Mouse (Mus musculus) intestine, embryonic 16.5 days (tissue): ENCODE results near the gene Adam12. TPM values are rescaled to one million over a fixed set of nuclear protein-coding genes. Genes with fewer than 3 reads are reported as not detected.

Source experiments
- ATAC-seq: fragments of 200-750 bp; cut with Nextera tagmentation; 2 replicates; pipeline ENCODE4 v1.8.0; 2017; ENCODE audit warnings: moderate TSS enrichment, moderate library complexity
- H3K27ac ChIP-seq: fragments of 300-500 bp; sonication (generic); 2 replicates; pipeline ENCODE4 v1.5.1; 2014; ENCODE audit warnings: mild to moderate bottlenecking, low read length
- H3K27me3 ChIP-seq: fragments of 300-500 bp; sonication (generic); replicated peaks from 2 replicates; pipeline ENCODE4 v1.6.1; 2014; ENCODE audit warnings: low read length, control low read depth, mixed read lengths; ENCODE audit not compliant: control insufficient read depth, insufficient read depth
- H3K36me3 ChIP-seq: fragments of 300-500 bp; sonication (generic); 2 replicates; pipeline ENCODE4 v1.6.1; 2014; ENCODE audit warnings: low read length, control low read depth; ENCODE audit not compliant: control insufficient read depth, insufficient read depth
- H3K4me1 ChIP-seq: fragments of 300-500 bp; sonication (generic); 2 replicates; pipeline ENCODE4 v1.6.1; 2014; ENCODE audit warnings: low read length, control low read depth, mixed read lengths; ENCODE audit not compliant: control insufficient read depth, insufficient read depth
- H3K4me2 ChIP-seq: fragments of 300-500 bp; sonication (generic); 2 replicates; pipeline ENCODE4 v1.6.1; 2014; ENCODE audit warnings: low read depth, low read length, control low read depth
- H3K4me3 ChIP-seq: fragments of 300-500 bp; sonication (generic); 2 replicates; pipeline ENCODE4 v1.5.1; 2014; ENCODE audit warnings: mild to moderate bottlenecking, low read length
- H3K9ac ChIP-seq: fragments of 300-500 bp; sonication (generic); 2 replicates; pipeline ENCODE4 v1.6.1; 2014; ENCODE audit warnings: low read depth, low read length
- H3K9me3 ChIP-seq: fragments of 300-500 bp; sonication (generic); 2 replicates; pipeline ENCODE4 v1.6.1; 2016; ENCODE audit warnings: low read length, control low read depth; ENCODE audit not compliant: control insufficient read depth
- WGBS: fragments of 180-500 bp; shearing (Covaris S2); extraction: QIAGEN DNeasy Blood & Tissue Kit; methylation state at CpG from one replicate; pipeline ENCODE4 v1.1.7; 2014; 5-methylcytosine and 5-hydroxymethylcytosine counted together
- polyA plus RNA-seq: library from polyadenylated mRNA; unstranded; fragments of >200 nt; fragmentation: Nextera tagmentation; extraction: Ambion mirVana; gene quantifications from 2 replicates; pipeline ENCODE4 v1.2.1, GENCODE M21; 2015

The Adam12 gene
- polyA plus RNA-seq, 1 experiment from 2014 or later, result 3.0 TPM

DNA sequence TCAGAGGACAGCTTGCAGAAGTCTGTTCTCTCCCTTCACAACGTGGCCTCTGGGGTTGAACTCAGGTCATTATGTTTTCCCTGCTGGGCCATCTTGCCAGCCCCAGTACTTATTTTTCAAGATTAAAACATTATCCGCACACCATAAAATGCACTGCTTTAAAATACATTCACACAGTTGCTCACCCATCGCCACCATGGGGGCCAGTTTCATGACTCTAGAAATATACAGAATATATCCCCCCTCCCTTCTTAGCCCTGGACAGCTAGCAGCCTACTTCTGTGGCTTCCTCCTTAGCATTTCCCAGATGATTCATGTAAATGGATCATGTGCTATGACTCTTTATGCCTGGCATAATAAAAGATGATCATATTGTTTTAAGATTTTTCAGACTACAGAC is 355.8 kb downstream of the Adam12 start:
- no peak for ATAC-seq
- no peak overlapping the region for H3K9ac ChIP-seq
- H3K4me2 ChIP-seq, result no peak overlapping the region
- H3K27me3 ChIP-seq, result no peaks in the 10 kb centered on the region
- H3K4me3 ChIP-seq, result no peak overlapping the region
- 73% methylated on average over 3 of the region's 3 CpGs for whole genome bisulfite sequencing
- no peak overlapping the region for H3K27ac ChIP-seq
- no peaks in the 10 kb centered on the region for H3K36me3 ChIP-seq
- no peaks in the 10 kb centered on the region for H3K9me3 ChIP-seq
- no peaks in the 10 kb centered on the region for H3K4me1 ChIP-seq

DNA sequence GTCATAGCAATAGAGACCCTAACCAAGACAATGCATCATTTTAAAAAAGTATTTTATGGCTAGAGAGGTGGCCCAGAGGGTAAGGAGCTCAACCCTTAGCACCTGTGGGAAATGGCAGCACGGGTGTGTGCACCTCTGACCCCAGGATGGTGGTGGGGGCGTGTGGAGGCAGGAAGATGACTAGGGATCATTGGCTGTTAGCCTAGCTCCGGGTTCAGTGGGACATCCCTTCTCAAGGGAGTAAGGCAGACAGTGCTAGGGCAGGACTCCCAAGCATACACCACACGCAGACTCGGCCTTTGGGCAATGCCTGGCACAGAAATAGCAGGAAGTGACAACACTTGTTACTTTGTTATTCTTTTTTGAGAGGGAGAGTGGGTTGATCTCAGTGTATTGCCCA is 359.2 kb downstream of the Adam12 start:
- no peak overlapping the region for H3K4me3 ChIP-seq
- H3K27ac ChIP-seq, result no peak overlapping the region
- 83% methylated on average over 5 of the region's 5 CpGs for WGBS
- H3K27me3 ChIP-seq, result no peaks in the 10 kb centered on the region
- H3K9ac ChIP-seq, result no peak overlapping the region
- no peaks in the 10 kb centered on the region for H3K36me3 ChIP-seq
- no peaks in the 10 kb centered on the region for H3K4me1 ChIP-seq
- H3K4me2 ChIP-seq, result no peak overlapping the region
- no peaks in the 10 kb centered on the region for H3K9me3 ChIP-seq
- ATAC-seq, result no peak

DNA sequence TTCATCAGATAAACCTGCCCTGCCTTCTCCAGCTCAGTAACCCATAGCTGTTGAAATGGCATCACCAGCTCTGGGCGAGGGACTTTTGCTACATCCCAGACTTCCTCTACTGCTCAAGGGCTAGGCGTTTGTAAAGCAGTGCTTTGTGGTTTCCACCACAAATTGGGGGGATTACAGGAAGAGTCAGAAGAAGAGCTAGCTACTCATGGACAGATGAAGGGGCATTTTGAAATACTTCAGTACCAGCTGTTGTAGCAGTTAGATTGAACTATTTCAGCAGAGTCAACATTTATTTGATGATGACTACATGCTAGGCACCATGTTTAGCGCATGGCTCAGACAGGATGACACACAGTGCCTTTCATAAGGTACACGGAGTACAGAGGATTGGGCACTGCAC is 361.7 kb downstream of the Adam12 start:
- Histone ChIP-seq H3K27me3 (no peaks in the 10 kb centered on the region), H3K36me3 (no peaks in the 10 kb centered on the region), H3K4me3 (no peak overlapping the region), H3K27ac (no peak overlapping the region), H3K9me3 (no peaks in the 10 kb centered on the region), H3K4me1 (no peaks in the 10 kb centered on the region), H3K4me2 (no peak overlapping the region), H3K9ac (no peak overlapping the region)
- WGBS, result 85% methylated on average over 4 of the region's 4 CpGs
- no peak for ATAC-seq

DNA sequence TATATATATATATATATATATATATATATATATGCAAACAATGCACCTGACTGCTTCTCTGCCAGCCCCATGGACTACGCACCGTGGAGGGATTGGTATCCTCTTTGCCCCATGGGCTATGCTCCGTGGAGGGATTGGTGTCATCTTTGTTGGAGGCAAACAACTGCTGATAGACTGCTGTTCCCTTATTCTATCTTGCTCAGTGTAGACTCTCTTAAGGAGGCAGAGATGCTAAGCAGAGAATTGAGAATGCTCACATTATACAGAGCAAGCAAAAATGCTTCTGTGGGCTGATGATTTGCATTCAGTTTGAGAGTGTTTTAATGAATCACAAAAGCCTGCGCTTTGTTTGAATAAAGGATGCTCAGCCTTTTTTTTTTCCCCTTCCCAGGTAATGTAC is 368.3 kb downstream of the Adam12 start:
- H3K4me1 ChIP-seq, result no peaks in the 10 kb centered on the region
- no peaks in the 10 kb centered on the region for H3K36me3 ChIP-seq
- H3K27ac ChIP-seq, result no peak overlapping the region
- H3K9me3 ChIP-seq, result no peaks in the 10 kb centered on the region
- H3K9ac ChIP-seq, result no peak overlapping the region
- H3K4me2 ChIP-seq, result no peak overlapping the region
- no peak overlapping the region for H3K4me3 ChIP-seq
- 94% methylated on average over 4 of the region's 4 CpGs for WGBS
- no peaks in the 10 kb centered on the region for H3K27me3 ChIP-seq
- ATAC-seq, result no peak

DNA sequence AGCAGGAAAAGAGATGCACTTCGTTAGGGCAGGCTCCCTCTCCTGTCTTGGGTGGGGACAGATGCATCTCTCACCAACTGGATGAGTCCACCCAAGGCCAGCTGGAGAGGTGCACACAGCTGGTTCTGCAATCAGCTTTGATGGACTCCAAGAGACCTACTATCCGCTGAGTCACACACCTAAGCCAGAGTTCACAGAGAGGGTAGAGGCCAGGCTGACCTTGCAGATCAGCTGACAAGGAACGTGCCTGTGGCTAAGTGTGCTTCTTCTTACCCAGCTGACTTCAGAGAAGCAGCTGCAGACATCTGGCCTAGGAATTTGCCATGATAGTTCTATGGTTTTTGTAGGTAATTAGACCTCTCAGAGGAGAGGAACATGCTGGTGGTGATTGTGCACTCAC is 368.8 kb downstream of the Adam12 start:
- Histone ChIP-seq H3K9me3 (no peaks in the 10 kb centered on the region), H3K9ac (no peak overlapping the region), H3K27ac (no peak overlapping the region), H3K36me3 (no peaks in the 10 kb centered on the region), H3K4me2 (no peak overlapping the region), H3K27me3 (no peaks in the 10 kb centered on the region), H3K4me3 (no peak overlapping the region), H3K4me1 (no peaks in the 10 kb centered on the region)
- WGBS, result 50% methylated on average over 3 of the region's 3 CpGs
- ATAC-seq, result no peak

DNA sequence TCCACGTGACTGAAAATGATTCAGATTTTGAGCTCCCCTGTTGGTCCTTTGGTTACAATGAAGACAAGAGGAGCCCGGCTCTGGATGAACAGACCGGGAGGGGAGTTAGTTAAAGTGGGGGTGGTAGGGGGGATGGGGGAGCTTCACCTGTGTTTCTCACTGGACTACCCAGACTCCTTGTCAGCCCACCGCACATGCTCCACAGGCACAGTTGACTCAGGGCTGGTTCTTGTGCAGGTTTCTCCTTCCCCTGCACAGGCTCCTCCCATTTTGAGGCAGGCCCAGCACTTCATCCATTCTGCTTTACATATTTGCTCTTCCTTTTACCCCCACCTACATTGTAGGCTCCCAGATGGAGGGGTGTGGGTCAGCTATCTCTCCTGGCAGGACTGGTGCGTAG is 369.2 kb downstream of the Adam12 start:
- Histone ChIP-seq H3K9me3 (no peaks in the 10 kb centered on the region), H3K36me3 (no peaks in the 10 kb centered on the region), H3K27me3 (no peaks in the 10 kb centered on the region), H3K27ac (no peak overlapping the region), H3K9ac (no peak overlapping the region), H3K4me1 (no peaks in the 10 kb centered on the region), H3K4me2 (no peak overlapping the region), H3K4me3 (no peak overlapping the region)
- WGBS, result 80% methylated on average over 5 of the region's 5 CpGs
- ATAC-seq, result no peak

DNA sequence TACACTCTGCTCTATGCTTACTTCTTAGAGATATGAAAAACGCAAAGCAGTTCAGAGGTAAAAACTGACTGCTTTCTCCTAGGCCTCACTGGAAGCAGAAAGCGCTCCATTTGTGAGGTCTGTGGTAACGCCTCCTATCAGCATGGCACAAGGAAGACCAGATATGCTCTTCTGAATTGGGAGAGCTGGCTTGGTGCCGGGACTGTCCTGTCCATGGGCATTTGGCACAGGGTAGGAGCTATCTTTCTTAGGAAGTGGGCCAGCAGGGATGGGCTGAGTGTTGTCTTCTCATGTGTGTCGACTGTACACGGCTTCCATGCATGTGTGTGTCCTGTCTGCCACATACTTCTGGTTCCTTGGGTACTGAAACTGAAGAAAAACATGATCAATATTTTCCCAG is 369.7 kb downstream of the Adam12 start:
- Histone ChIP-seq H3K9ac (no peak overlapping the region), H3K4me3 (no peak overlapping the region), H3K4me2 (no peak overlapping the region), H3K27ac (no peak overlapping the region), H3K4me1 (no peaks in the 10 kb centered on the region), H3K36me3 (no peaks in the 10 kb centered on the region), H3K27me3 (no peaks in the 10 kb centered on the region), H3K9me3 (no peaks in the 10 kb centered on the region)
- 91% methylated on average over 6 of the region's 6 CpGs for WGBS
- ATAC-seq, result no peak

DNA sequence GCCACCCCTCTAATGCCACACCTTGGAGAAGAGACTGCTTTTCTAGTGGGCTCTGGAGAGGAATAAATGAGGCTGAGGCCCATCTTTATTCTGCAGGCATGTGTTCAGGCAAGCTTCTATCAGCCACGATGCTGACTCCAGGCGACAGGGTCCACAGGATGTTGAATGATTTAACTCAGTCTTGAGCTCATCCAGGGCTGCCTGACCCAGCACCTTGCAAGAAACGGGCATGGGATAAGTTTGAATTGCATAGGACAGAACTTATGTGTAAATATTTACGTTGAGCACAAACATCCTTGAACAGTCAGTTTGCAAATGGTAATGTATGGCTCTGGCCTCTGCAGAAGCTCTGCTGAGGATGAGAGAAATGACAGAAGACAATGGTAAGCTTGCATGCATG is 372.4 kb downstream of the Adam12 start:
- H3K9ac ChIP-seq, result no peak overlapping the region
- no peak overlapping the region for H3K27ac ChIP-seq
- no peak overlapping the region for H3K4me2 ChIP-seq
- no peaks in the 10 kb centered on the region for H3K4me1 ChIP-seq
- ATAC-seq, result no peak
- no peaks in the 10 kb centered on the region for H3K9me3 ChIP-seq
- WGBS, result 49% methylated on average over 4 of the region's 4 CpGs
- H3K27me3 ChIP-seq, result no peaks in the 10 kb centered on the region
- no peak overlapping the region for H3K4me3 ChIP-seq
- no peaks in the 10 kb centered on the region for H3K36me3 ChIP-seq

DNA sequence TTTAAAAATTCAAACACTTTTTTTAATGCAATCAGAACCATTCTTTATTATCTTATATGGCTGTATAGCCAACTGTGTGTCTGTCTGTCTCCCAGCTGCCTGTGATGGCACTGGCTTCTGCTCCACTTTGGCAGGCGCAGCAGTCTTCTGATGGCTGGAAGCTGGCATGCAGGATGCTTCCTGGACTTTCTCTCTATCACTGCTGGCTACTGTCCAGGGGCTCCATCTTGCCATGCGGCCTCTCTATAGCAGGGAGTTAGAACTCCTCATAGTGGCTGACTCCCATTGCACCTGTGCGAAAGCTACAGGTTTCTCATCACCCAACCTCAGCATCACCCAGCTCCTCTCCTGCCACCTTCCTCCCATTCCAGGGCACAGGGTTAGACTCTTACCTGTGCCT is 373.4 kb downstream of the Adam12 start:
- no peak overlapping the region for H3K4me2 ChIP-seq
- no peak overlapping the region for H3K9ac ChIP-seq
- no peak for ATAC-seq
- H3K27ac ChIP-seq, result no peak overlapping the region
- no peaks in the 10 kb centered on the region for H3K27me3 ChIP-seq
- H3K36me3 ChIP-seq, result no peaks in the 10 kb centered on the region
- no peaks in the 10 kb centered on the region for H3K9me3 ChIP-seq
- no peak overlapping the region for H3K4me3 ChIP-seq
- H3K4me1 ChIP-seq, result no peaks in the 10 kb centered on the region
- WGBS, result 84% methylated on average over 3 of the region's 3 CpGs

DNA sequence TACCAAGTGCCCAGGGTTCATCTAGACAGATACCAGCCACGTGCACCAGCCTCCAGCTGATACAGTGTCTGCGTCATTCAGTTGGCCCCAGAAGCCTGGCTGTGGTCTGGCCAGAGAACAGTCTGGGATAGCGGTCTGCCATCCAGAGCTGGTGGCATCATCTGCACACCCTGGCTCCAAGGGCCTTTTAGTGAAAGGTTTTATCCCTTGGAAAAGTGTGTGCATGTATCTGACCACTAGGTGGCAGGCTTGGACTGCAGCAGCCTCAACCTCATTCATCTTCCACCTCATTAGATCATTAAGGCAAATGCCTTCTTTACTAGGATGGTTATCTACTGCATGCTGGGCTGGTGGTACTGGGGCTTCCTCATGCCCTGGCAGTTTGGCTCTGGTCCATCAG is 375.7 kb downstream of the Adam12 start:
- WGBS, result 26% methylated on average over 3 of the region's 3 CpGs
- no peak overlapping the region for H3K4me3 ChIP-seq
- H3K27ac ChIP-seq, result no peak overlapping the region
- H3K27me3 ChIP-seq, result no peaks in the 10 kb centered on the region
- no peaks in the 10 kb centered on the region for H3K9me3 ChIP-seq
- no peaks in the 10 kb centered on the region for H3K4me1 ChIP-seq
- no peak overlapping the region for H3K9ac ChIP-seq
- H3K4me2 ChIP-seq, result no peak overlapping the region
- no peaks in the 10 kb centered on the region for H3K36me3 ChIP-seq
- ATAC-seq, result no peak
